Mouse (Mus musculus) CH12.LX (cell line): Measurements from ENCODE around the gene Fgd6.

Source experiments
- CTCF ChIP-seq, 2 experiments: IDR thresholded peaks in 1 of 2; conservative IDR thresholded peaks in 1 of 2; 2 replicates each; pipeline ENCODE4 v1.5.1; 2011 to 2012; ENCODE audit warnings: low read depth in 2 of 2, low read length in 2 of 2, improper control_type of control experiment in 1 of 2, inconsistent platforms in 1 of 2, mild to moderate bottlenecking in 1 of 2, moderate library complexity in 1 of 2
- EP300 ChIP-seq: IDR thresholded peaks from 2 replicates; pipeline ENCODE4 v1.6.1; 2011; ENCODE audit warnings: low read length, improper control_type of control experiment
- HCFC1 ChIP-seq: IDR thresholded peaks from 2 replicates; pipeline ENCODE4 v1.6.1; 2012; ENCODE audit warnings: low read depth, mild to moderate bottlenecking, inconsistent platforms, low read length, improper control_type of control experiment
- MEF2A ChIP-seq: IDR thresholded peaks from 2 replicates; pipeline ENCODE4 v1.6.1; 2014; ENCODE audit warnings: low read depth, mild to moderate bottlenecking, inconsistent platforms, low read length, improper control_type of control experiment, borderline replicate concordance
- POLR2A ChIP-seq: IDR thresholded peaks from 2 replicates; pipeline ENCODE4 v1.6.1; 2011; ENCODE audit warnings: low read depth, mild to moderate bottlenecking, improper control_type of control experiment, low read length
- POLR2AphosphoS2 ChIP-seq: IDR thresholded peaks from 2 replicates; pipeline ENCODE4 v1.6.1; 2011; ENCODE audit warnings: low read depth, low read length, improper control_type of control experiment

DNA sequence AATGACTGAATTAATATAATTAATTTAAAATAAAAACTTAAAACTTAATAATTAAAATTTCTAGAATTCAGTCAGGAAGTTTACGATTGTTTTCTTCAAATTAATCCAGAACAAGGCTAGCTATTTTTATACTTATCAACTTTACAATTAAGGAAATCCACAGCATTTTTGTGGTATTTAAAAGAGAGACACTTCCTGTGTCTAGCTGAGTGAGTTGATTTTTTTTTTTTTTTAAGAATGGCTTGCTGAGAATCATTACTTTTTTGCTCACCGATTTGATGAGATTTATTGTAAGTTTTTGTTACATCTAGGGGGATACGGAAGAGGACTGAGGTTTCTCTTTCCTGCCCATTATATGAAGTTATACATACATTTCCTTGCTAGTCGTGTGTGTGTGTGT is 1.8 kb downstream of the Fgd6 start:
- no peak for TF ChIP-seq CTCF (conservative IDR thresholded peaks at IDR 0.05 in 1 of 2, IDR thresholded peaks at IDR 0.05 in 1 of 2; ENCODE audit: low read depth in 2 of 2, low read length in 2 of 2)
- no peak for TF ChIP-seq POLR2A
- no peak for TF ChIP-seq MEF2A
- TF ChIP-seq EP300 = no peak
- no peak for TF ChIP-seq HCFC1
- no peak for TF ChIP-seq POLR2AphosphoS2
